Comparison of ENCODE assay signal across 13 mouse cellular contexts in the genomic region with DNA sequence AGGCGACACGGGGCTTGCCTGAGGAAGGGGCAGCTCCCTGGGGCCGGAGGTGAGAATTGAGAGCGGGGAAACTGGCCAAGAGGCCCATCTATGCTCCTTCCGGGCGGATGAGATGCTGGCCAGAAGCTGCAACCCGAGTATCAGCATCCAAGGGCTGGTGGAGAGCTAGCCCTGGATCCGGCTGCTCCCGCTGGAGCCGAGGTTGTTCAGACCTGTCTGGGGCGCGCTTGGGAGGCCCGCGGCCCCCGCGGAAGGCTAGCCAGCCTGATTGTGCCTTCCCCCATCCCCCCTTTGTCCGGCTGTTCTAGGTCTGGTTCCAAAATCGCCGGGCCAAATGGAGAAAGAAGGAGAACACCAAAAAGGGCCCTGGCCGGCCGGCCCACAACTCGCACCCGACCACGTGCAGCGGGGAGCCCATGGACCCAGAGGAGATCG. TPM values are rescaled to one million over a fixed set of nuclear protein-coding genes. Genes with fewer than 3 reads are reported as not detected.
DNase-seq lines count a peak whose midpoint lies in the region; ATAC-seq lines count a peak whose summit lies in the region.
"Had no signal": no experiment of that assay in that cellular context is flagged by ENCODE, and none has a peak within 500 bp of the region (broad histone marks: within the 10 kb centered on the region; RNA-seq: fewer than 3 reads in every experiment).

No protein-coding gene starts in this region.

- no peaks in the 10 kb centered on the region for H3K9me3 ChIP-seq in heart, embryonic 10.5 days
- no peaks in the 10 kb centered on the region for H3K9me3 ChIP-seq in forebrain, embryonic 12.5 days
- no peaks in the 10 kb centered on the region for H3K9me3 ChIP-seq in midbrain, embryonic 11.5 days (ENCODE audit: control insufficient read depth, low read length)
- H3K9me3 ChIP-seq: megakaryocyte, embryonic 14.5 days; stomach, embryonic 15.5 days had no signal

- ATAC-seq in forebrain, embryonic 12.5 days (ENCODE audit: low FRiP score), result no peak
- ATAC-seq in midbrain, embryonic 11.5 days (ENCODE audit: low FRiP score), result no peak

- H3K4me2 ChIP-seq in forebrain, embryonic 12.5 days, result peak overlapping the region; percentile 43
- peak overlapping the region; percentile 41 for H3K4me2 ChIP-seq in midbrain, embryonic 11.5 days
- H3K4me2 ChIP-seq: stomach, embryonic 15.5 days had no signal

- under 1% methylated on average over 26 of the region's 26 CpGs for WGBS in heart, embryonic 10.5 days
- WGBS in forebrain, embryonic 12.5 days, result under 1% methylated on average over 26 of the region's 26 CpGs
- WGBS in midbrain, embryonic 11.5 days, result under 1% methylated on average over 26 of the region's 26 CpGs

- peak overlapping the region; percentile 56 for H3K9ac ChIP-seq in forebrain, embryonic 12.5 days
- H3K9ac ChIP-seq in midbrain, embryonic 11.5 days (ENCODE audit: low read length), result peak overlapping the region; percentile 67
- H3K9ac ChIP-seq: stomach, embryonic 15.5 days had no signal

- peaks cover 27% of the 10 kb centered on the region for H3K4me1 ChIP-seq in heart, embryonic 10.5 days
- H3K4me1 ChIP-seq in forebrain, embryonic 12.5 days, result peaks cover 53% of the 10 kb centered on the region
- H3K4me1 ChIP-seq in midbrain, embryonic 11.5 days (ENCODE audit: control insufficient read depth, insufficient read depth, low read length), result peaks cover 7% of the 10 kb centered on the region

- no peak overlapping the region for H3K27ac ChIP-seq in heart, embryonic 10.5 days
- H3K27ac ChIP-seq in forebrain, embryonic 12.5 days, result peak overlapping the region; percentile 81
- H3K27ac ChIP-seq in midbrain, embryonic 11.5 days (ENCODE audit: low read depth, low read length), result peak overlapping the region; percentile 79
- H3K27ac ChIP-seq: heart, adult 2 months; stomach, embryonic 15.5 days had no signal

- H3K36me3 ChIP-seq in heart, embryonic 10.5 days, result no peaks in the 10 kb centered on the region
- H3K36me3 ChIP-seq in forebrain, embryonic 12.5 days (replicated peaks), result no peaks in the 10 kb centered on the region
- H3K36me3 ChIP-seq in midbrain, embryonic 11.5 days (ENCODE audit: control insufficient read depth, insufficient read depth, low read length), result no peaks in the 10 kb centered on the region
- H3K36me3 ChIP-seq: stomach, embryonic 15.5 days had no signal

- 0 out of 2 replicates have a peak overlapping the region, but pooled peaks have one; percentile 27 for H3K4me3 ChIP-seq in heart, embryonic 10.5 days
- H3K4me3 ChIP-seq in forebrain, embryonic 12.5 days (replicated peaks), result peak overlapping the region; percentile 45
- peak overlapping the region; percentile 45 for H3K4me3 ChIP-seq in midbrain, embryonic 11.5 days (ENCODE audit: low read depth, low read length)
- H3K4me3 ChIP-seq: heart, adult 2 months; megakaryocyte, embryonic 14.5 days; stomach, embryonic 15.5 days had no signal

- no peak for DNase-seq in heart, embryonic 10.5 days (ENCODE audit: low spot score)
- DNase-seq in heart, adult 11 months, result no peak
- peak; percentile 47 for DNase-seq in ZHBTc4 (ENCODE audit: low read depth, low spot score)
- peak; percentile 95 for DNase-seq in midbrain, embryonic 11.5 days (ENCODE audit: low spot score, missing footprints)
- no peak for DNase-seq in spleen, postnatal 36 days (ENCODE audit: low spot score in 2 of 2)
- DNase-seq in urinary bladder, adult 18-20 months (ENCODE audit: low spot score in 2 of 2), result no peak
- DNase-seq in natural killer cell, adult 2 months (ENCODE audit: low spot score in 2 of 2), result no peak
- DNase-seq: heart, adult 2 months had no signal

- H3K27me3 ChIP-seq in heart, embryonic 10.5 days (ENCODE audit: insufficient read depth, poor library complexity, severe bottlenecking), result peaks cover 100% of the 10 kb centered on the region
- peaks cover 100% of the 10 kb centered on the region for H3K27me3 ChIP-seq in forebrain, embryonic 12.5 days
- peaks cover 94% of the 10 kb centered on the region for H3K27me3 ChIP-seq in midbrain, embryonic 11.5 days (ENCODE audit: control insufficient read depth, insufficient read depth, low read length)

RNA-seq across cellular contexts. Expression of gene Uncx, which starts 3.1 kb away (rescaled TPM):
- 0.18 TPM in 1 of 2 replicates, not detected in the other for polyA plus RNA-seq in heart, embryonic 10.5 days (2016; fragmentation: Nextera tagmentation; extraction: Ambion mirVana)
- 32.5 and 37.0 TPM in 2 replicates for polyA plus RNA-seq in forebrain, embryonic 12.5 days (2016; fragmentation: Nextera tagmentation; extraction: Ambion mirVana)
- polyA plus RNA-seq in midbrain, embryonic 11.5 days (2014; fragmentation: Nextera tagmentation; extraction: Ambion mirVana), result 41.8 and 46.4 TPM in 2 replicates
- polyA plus RNA-seq: heart, adult 2 months; large intestine, adult 2 months; liver, adult 2 months had no signal

Comparison
In these comparisons a context has a peak if more than half of its experiments do, and no peak if none do; other contexts are left out.
1. DNase-seq: peak in ZHBTc4 (single experiment) and midbrain, embryonic 11.5 days (single experiment); none in heart, embryonic 10.5 days (single experiment), heart, adult 11 months (single experiment), spleen, postnatal 36 days (0 of 2), urinary bladder, adult 18-20 months (0 of 2) and natural killer cell, adult 2 months (0 of 2).
2. RNA of gene Uncx, which starts 3.1 kb away (polyA plus RNA-seq): 41.8 to 46.4 TPM in midbrain, embryonic 11.5 days and 32.5 to 37.0 TPM in forebrain, embryonic 12.5 days; 0.18 TPM in heart, embryonic 10.5 days; every median in the first group is over 10 times any median in the second.
3. Peak in every context shown above with its lines, with median percentiles within 50 percentile points of each other: H3K4me3 ChIP-seq.